Mouse (Mus musculus): ENCODE data around the gene Agrp. TPM values are rescaled to one million over a fixed set of nuclear protein-coding genes. Genes with fewer than 3 reads are reported as not detected.

Agrp gene
- polyA plus RNA-seq, 1 experiment from 2014 or later, result 2.1 TPM

DNA sequence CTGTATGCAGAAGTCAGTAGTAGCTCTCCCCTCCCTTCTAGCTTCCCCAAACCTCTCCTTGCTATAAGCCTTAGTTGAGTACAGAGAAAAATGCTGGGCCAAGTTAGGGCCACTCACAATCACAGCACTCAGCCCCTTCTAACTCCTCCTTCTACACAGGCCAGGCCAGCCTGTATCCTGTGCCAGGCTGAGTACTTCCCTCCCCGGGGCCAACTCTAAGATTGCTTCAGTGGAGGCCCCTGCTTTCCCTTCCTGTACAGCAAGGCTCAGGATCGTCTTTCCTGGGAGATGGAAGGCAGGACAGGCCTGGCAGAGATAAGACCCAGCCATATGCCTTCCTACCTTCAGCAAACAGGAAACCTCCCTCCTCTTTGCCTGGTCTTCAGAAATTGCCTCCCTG is 103.8 kb downstream of the Agrp start:
- no peak for ATAC-seq (ENCODE audit: insufficient read depth, low FRiP score, low TSS enrichment)

GRCm38 (mm10) chr8:105531774-105532173 is 105.4 kb downstream of the Agrp start:
- DNase-seq (ENCODE audit: low spot score), result peak; percentile 33
- H3K9me3 ChIP-seq (ENCODE audit: control insufficient read depth, low read length), result no peaks in the 10 kb centered on the region
- H3K36me3 ChIP-seq (ENCODE audit: control insufficient read depth, insufficient read depth, low read length), result no peaks in the 10 kb centered on the region
- H3K9ac ChIP-seq (ENCODE audit: low read length), result no peak overlapping the region
- H3K4me1 ChIP-seq (ENCODE audit: control insufficient read depth, insufficient read depth, low read length), result peaks cover 5% of the 10 kb centered on the region; the same call in 1 of the 2 replicates
- ATAC-seq (ENCODE audit: insufficient read depth, low FRiP score, low TSS enrichment), result no peak
- no peaks in the 10 kb centered on the region for H3K27me3 ChIP-seq (ENCODE audit: control insufficient read depth, insufficient read depth, low read length)
- H3K27ac ChIP-seq (ENCODE audit: low read depth, low read length), result no peak overlapping the region
- H3K4me3 ChIP-seq (ENCODE audit: low read depth, low read length), result no peak overlapping the region
- no peak overlapping the region for H3K4me2 ChIP-seq (ENCODE audit: low read depth)
- 56% methylated on average over 2 of the region's 2 CpGs for WGBS

More for the DNA sequence above, 103.8 kb downstream of the Agrp start:
- Histone ChIP-seq H3K9me3 (ENCODE audit: control insufficient read depth, low read length) (no peaks in the 10 kb centered on the region), H3K4me2 (ENCODE audit: low read depth) (no peak overlapping the region), H3K27ac (ENCODE audit: low read depth, low read length) (no peak overlapping the region), H3K4me1 (ENCODE audit: control insufficient read depth, insufficient read depth, low read length) (peaks cover 5% of the 10 kb centered on the region; the same call in 1 of the 2 replicates), H3K36me3 (ENCODE audit: control insufficient read depth, insufficient read depth, low read length) (no peaks in the 10 kb centered on the region), H3K4me3 (ENCODE audit: low read depth, low read length) (no peak overlapping the region), H3K27me3 (ENCODE audit: control insufficient read depth, insufficient read depth, low read length) (no peaks in the 10 kb centered on the region), H3K9ac (ENCODE audit: low read length) (no peak overlapping the region)
- no peak for DNase-seq (ENCODE audit: low spot score)
- 30% methylated on average over 2 of the region's 2 CpGs for WGBS

DNA sequence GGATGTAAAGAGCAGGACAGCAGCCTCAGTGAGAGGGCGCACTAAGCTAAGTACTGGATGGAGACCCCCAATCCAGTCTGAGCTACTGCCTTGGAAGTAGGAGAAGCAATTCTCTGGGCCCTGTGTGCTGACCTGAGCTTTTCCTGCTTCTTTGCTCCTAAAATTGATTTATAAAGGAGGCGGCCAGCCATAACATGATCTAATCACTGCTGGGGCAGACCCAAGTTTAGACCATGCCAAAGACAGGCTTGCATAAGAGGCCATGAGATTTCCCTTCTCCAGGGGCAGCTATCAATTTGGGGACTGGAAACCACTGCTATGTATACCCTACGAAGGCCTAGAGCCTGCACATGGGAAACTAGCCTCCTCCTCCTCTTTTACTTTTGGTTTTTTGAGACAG is 107.9 kb downstream of the Agrp start:
- Histone ChIP-seq H3K9me3 (ENCODE audit: control insufficient read depth, low read length) (no peaks in the 10 kb centered on the region), H3K9ac (ENCODE audit: low read length) (no peak overlapping the region), H3K36me3 (ENCODE audit: control insufficient read depth, insufficient read depth, low read length) (no peaks in the 10 kb centered on the region), H3K4me3 (ENCODE audit: low read depth, low read length) (no peak overlapping the region), H3K4me2 (ENCODE audit: low read depth) (no peak overlapping the region), H3K4me1 (ENCODE audit: control insufficient read depth, insufficient read depth, low read length) (peaks cover 5% of the 10 kb centered on the region; the same call in 1 of the 2 replicates), H3K27ac (ENCODE audit: low read depth, low read length) (no peak overlapping the region), H3K27me3 (ENCODE audit: control insufficient read depth, insufficient read depth, low read length) (no peaks in the 10 kb centered on the region)
- ATAC-seq (ENCODE audit: insufficient read depth, low FRiP score, low TSS enrichment) (no peak), DNase-seq (ENCODE audit: low spot score) (no peak)
- WGBS, result 95% methylated on average over 3 of the region's 3 CpGs

DNA sequence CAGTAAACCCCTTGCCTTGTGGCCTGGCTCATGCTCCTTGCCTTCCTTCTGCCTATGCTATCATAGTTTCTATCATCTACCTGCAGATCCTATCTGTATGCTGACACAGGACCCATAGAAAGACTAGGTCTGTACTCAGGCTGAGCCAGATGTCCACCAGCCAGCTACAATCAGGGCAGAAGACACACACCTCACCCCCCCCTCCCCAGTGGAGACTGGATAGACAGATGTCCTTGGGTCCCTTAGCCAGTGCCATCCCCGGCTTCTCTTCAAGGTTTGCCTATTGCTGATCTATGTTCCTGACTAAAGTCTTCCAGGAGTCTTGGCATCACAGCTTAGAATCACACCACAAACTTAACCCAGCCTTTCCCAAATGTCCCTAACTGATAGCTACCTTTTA is 109.0 kb downstream of the Agrp start:
- WGBS, result 86% methylated on average over 1 of the region's 1 CpGs
- H3K9ac ChIP-seq (ENCODE audit: low read length), result no peak overlapping the region
- DNase-seq (ENCODE audit: low spot score), result no peak
- no peak overlapping the region for H3K27ac ChIP-seq (ENCODE audit: low read depth, low read length)
- no peaks in the 10 kb centered on the region for H3K36me3 ChIP-seq (ENCODE audit: control insufficient read depth, insufficient read depth, low read length)
- ATAC-seq (ENCODE audit: insufficient read depth, low FRiP score, low TSS enrichment), result no peak
- no peaks in the 10 kb centered on the region for H3K9me3 ChIP-seq (ENCODE audit: control insufficient read depth, low read length)
- H3K27me3 ChIP-seq (ENCODE audit: control insufficient read depth, insufficient read depth, low read length), result no peaks in the 10 kb centered on the region
- no peak overlapping the region for H3K4me3 ChIP-seq (ENCODE audit: low read depth, low read length)
- H3K4me1 ChIP-seq (ENCODE audit: control insufficient read depth, insufficient read depth, low read length), result no peaks in the 10 kb centered on the region
- H3K4me2 ChIP-seq (ENCODE audit: low read depth), result no peak overlapping the region

DNA sequence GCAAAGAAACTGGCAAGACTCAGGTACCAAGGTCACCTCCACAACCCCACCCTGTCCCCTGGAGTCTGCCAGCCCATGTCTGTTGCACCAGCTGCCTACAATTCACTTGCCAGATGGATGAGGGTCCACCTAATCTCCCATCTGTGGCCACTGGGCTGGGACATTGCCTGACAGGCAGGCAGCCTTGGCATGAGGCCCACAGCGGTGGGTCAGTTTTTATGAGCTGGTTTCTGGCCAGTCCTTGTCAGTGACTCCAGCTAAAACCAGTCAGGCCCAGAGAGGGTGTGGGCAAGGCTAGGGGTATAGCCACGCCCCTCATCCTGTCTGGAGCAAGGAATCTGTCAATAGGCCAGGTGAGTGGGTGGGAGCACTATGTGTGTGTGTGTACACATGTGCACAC is 110.1 kb downstream of the Agrp start:
- H3K27ac ChIP-seq (ENCODE audit: low read depth, low read length), result no peak overlapping the region
- 94% methylated on average over 2 of the region's 2 CpGs for WGBS
- no peaks in the 10 kb centered on the region for H3K4me1 ChIP-seq (ENCODE audit: control insufficient read depth, insufficient read depth, low read length)
- no peak for ATAC-seq (ENCODE audit: insufficient read depth, low FRiP score, low TSS enrichment)
- peaks cover 4% of the 10 kb centered on the region; the same call in 1 of the 2 replicates for H3K36me3 ChIP-seq (ENCODE audit: control insufficient read depth, insufficient read depth, low read length)
- H3K27me3 ChIP-seq (ENCODE audit: control insufficient read depth, insufficient read depth, low read length), result no peaks in the 10 kb centered on the region
- no peak overlapping the region for H3K9ac ChIP-seq (ENCODE audit: low read length)
- no peak for DNase-seq (ENCODE audit: low spot score)
- H3K4me3 ChIP-seq (ENCODE audit: low read depth, low read length), result no peak overlapping the region
- no peak overlapping the region for H3K4me2 ChIP-seq (ENCODE audit: low read depth)
- H3K9me3 ChIP-seq (ENCODE audit: control insufficient read depth, low read length), result no peaks in the 10 kb centered on the region

- H3K9me3 ChIP-seq (ENCODE audit: control insufficient read depth, low read length), result no peaks in the 10 kb centered on the region
- no peak overlapping the region for H3K9ac ChIP-seq (ENCODE audit: low read length)
- no peaks in the 10 kb centered on the region for H3K27me3 ChIP-seq (ENCODE audit: control insufficient read depth, insufficient read depth, low read length)
- 0 out of 2 replicates have a peak overlapping the region, but pooled peaks have one; percentile 14 for H3K27ac ChIP-seq (ENCODE audit: low read depth, low read length)
- WGBS, result 66% methylated on average over 9 of the region's 9 CpGs
- ATAC-seq (ENCODE audit: insufficient read depth, low FRiP score, low TSS enrichment), result no peak
- no peak overlapping the region for H3K4me3 ChIP-seq (ENCODE audit: low read depth, low read length)
- H3K4me1 ChIP-seq (ENCODE audit: control insufficient read depth, insufficient read depth, low read length), result peaks cover 32% of the 10 kb centered on the region
- DNase-seq (ENCODE audit: low spot score), result no peak
- H3K36me3 ChIP-seq (ENCODE audit: control insufficient read depth, insufficient read depth, low read length), result peaks cover 4% of the 10 kb centered on the region; the same call in 1 of the 2 replicates
- H3K4me2 ChIP-seq (ENCODE audit: low read depth), result no peak overlapping the region
Observed at GRCm38 (mm10) chr8:105522890-105523289, 114.3 kb downstream of the Agrp start.

DNA sequence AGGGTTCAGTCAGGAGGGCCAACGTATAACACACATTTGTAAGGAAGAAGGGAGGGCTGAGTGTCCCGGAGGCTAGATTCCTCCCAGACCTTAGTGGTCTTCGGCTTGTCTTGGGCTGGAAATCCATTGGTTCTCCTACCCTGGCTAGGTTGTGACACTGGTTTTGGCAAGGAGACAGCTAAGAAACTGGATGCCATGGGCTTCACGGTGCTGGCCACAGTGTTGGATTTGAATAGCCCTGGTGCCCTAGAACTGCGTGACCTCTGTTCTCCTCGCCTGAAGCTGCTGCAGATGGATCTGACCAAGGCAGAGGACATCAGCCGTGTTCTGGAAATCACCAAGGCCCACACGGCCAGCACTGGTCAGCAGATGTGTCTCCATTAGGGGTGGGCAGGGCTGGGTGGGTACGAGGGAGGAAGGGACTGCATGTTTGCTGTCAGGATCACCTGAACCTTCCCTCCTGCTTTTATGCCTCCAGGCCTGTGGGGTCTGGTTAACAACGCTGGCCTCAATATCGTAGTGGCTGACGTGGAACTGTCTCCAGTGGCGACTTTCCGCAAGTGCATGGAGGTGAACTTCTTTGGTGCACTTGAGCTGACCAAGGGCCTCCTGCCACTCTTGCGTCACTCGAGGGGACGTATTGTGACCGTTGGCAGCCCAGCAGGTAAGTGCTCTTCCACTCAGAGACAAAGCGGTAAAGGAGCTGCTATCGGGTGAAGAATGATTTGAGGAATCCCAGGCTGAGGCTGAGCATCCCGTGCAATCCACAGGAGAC is 115.0 kb downstream of the Agrp start:
- no peak overlapping the region for H3K27ac ChIP-seq (ENCODE audit: low read depth, low read length)
- no peak overlapping the region for H3K9ac ChIP-seq (ENCODE audit: low read length)
- H3K4me3 ChIP-seq (ENCODE audit: low read depth, low read length), result no peak overlapping the region
- H3K36me3 ChIP-seq (ENCODE audit: control insufficient read depth, insufficient read depth, low read length), result peaks cover 4% of the 10 kb centered on the region; the same call in 1 of the 2 replicates
- 89% methylated on average over 21 of the region's 21 CpGs for WGBS
- DNase-seq (ENCODE audit: low spot score) (no peak), ATAC-seq (ENCODE audit: insufficient read depth, low FRiP score, low TSS enrichment) (no peak)
- 0 out of 2 replicates have a peak, but pooled peaks cover 4% of the 10 kb centered on the region for H3K27me3 ChIP-seq (ENCODE audit: control insufficient read depth, insufficient read depth, low read length)
- peaks cover 36% of the 10 kb centered on the region for H3K4me1 ChIP-seq (ENCODE audit: control insufficient read depth, insufficient read depth, low read length)
- no peak overlapping the region for H3K4me2 ChIP-seq (ENCODE audit: low read depth)
- no peaks in the 10 kb centered on the region for H3K9me3 ChIP-seq (ENCODE audit: control insufficient read depth, low read length)

GRCm38 (mm10) chr8:105521061-105521460 is 116.1 kb downstream of the Agrp start:
- Histone ChIP-seq H3K9me3 (ENCODE audit: control insufficient read depth, low read length) (no peaks in the 10 kb centered on the region), H3K27me3 (ENCODE audit: control insufficient read depth, insufficient read depth, low read length) (0 out of 2 replicates have a peak, but pooled peaks cover 4% of the 10 kb centered on the region), H3K4me1 (ENCODE audit: control insufficient read depth, insufficient read depth, low read length) (peaks cover 36% of the 10 kb centered on the region), H3K4me3 (ENCODE audit: low read depth, low read length) (no peak overlapping the region), H3K27ac (ENCODE audit: low read depth, low read length) (peak overlapping the region; percentile 5; the same call in 1 of the 2 replicates), H3K36me3 (ENCODE audit: control insufficient read depth, insufficient read depth, low read length) (peaks cover 4% of the 10 kb centered on the region; the same call in 1 of the 2 replicates), H3K9ac (ENCODE audit: low read length) (peak overlapping the region; percentile 14), H3K4me2 (ENCODE audit: low read depth) (peak overlapping the region; percentile 8)
- peak; percentile 46 for DNase-seq (ENCODE audit: low spot score)
- ATAC-seq (ENCODE audit: insufficient read depth, low FRiP score, low TSS enrichment), result no peak; the same call in 1 of the 2 replicates
- 0% methylated on average over 3 of the region's 3 CpGs for WGBS

DNA sequence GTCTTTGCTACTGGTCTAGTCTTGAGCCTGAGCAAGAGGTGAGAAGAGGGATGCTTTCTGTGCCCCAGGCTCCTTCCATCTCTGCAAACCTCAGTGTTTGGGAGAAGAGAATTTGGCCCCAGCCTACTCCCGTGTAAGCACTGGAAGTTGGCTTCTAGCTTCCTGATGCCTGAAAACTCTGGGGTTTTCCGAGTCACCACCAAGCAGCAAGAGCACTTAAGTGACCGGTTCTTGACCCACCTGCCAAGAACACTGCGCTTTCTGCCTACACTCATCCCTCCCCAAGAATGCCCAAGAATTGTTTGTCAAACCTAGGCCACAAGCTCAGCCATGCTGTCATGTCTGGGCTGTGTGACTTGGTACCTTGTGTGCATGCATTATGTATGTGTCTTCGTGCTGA is 116.7 kb downstream of the Agrp start:
- peaks cover 4% of the 10 kb centered on the region; the same call in 1 of the 2 replicates for H3K36me3 ChIP-seq (ENCODE audit: control insufficient read depth, insufficient read depth, low read length)
- ATAC-seq (ENCODE audit: insufficient read depth, low FRiP score, low TSS enrichment) (no peak), DNase-seq (ENCODE audit: low spot score) (peak; percentile 50)
- no peaks in the 10 kb centered on the region for H3K9me3 ChIP-seq (ENCODE audit: control insufficient read depth, low read length)
- peak overlapping the region; percentile 5; the same call in 1 of the 2 replicates for H3K27ac ChIP-seq (ENCODE audit: low read depth, low read length)
- H3K9ac ChIP-seq (ENCODE audit: low read length), result peak overlapping the region; percentile 14
- 30% methylated on average over 5 of the region's 5 CpGs for WGBS
- 0 out of 2 replicates have a peak, but pooled peaks cover 4% of the 10 kb centered on the region for H3K27me3 ChIP-seq (ENCODE audit: control insufficient read depth, insufficient read depth, low read length)
- peak overlapping the region; percentile 91 for H3K4me2 ChIP-seq (ENCODE audit: low read depth)
- H3K4me3 ChIP-seq (ENCODE audit: low read depth, low read length), result 0 out of 2 replicates have a peak overlapping the region, but pooled peaks have one; percentile 65
- peaks cover 36% of the 10 kb centered on the region for H3K4me1 ChIP-seq (ENCODE audit: control insufficient read depth, insufficient read depth, low read length)

Data from neural tube, embryonic 11.5 days (tissue).